Mouse (Mus musculus) CH12.LX (cell line): ENCODE results near the gene Daam1. TPM values are rescaled to one million over a fixed set of nuclear protein-coding genes. Genes with fewer than 3 reads are reported as not detected.

ENCODE experiments used
- DNase-seq: peaks from one replicate; pipeline ENCODE4 v3.0.0-alpha.2; 2013; ENCODE audit errors: extremely low read depth
- H3K27ac ChIP-seq: 2 replicates; pipeline ENCODE4 v1.5.1; 2012; ENCODE audit warnings: low read depth, mild to moderate bottlenecking, control low read depth, moderate library complexity; ENCODE audit not compliant: insufficient read depth
- H3K27me3 ChIP-seq: replicated peaks from 2 replicates; pipeline ENCODE3; 2012; ENCODE audit warnings: inconsistent platforms
- H3K36me3 ChIP-seq, 2 experiments: replicated peaks in 1 of 2; 2 replicates each; pipeline versions ENCODE3 to v1.6.1; 2012; ENCODE audit warnings: inconsistent platforms in 1 of 2, low read length in 1 of 2, mild to moderate bottlenecking in 1 of 2, mixed read lengths in 1 of 2, moderate library complexity in 1 of 2; ENCODE audit not compliant: control insufficient read depth in 1 of 2, insufficient read depth in 1 of 2
- H3K4me1 ChIP-seq, 2 experiments: 2 replicates each; pipeline ENCODE4 v1.6.1; 2012; ENCODE audit warnings: inconsistent platforms in 1 of 2, moderate library complexity in 1 of 2; ENCODE audit not compliant: insufficient read depth in 2 of 2, control insufficient read depth in 1 of 2
- H3K4me2 ChIP-seq: 2 replicates; pipeline ENCODE4 v1.6.1; 2012; ENCODE audit warnings: low read depth, mild to moderate bottlenecking, control low read depth; ENCODE audit not compliant: poor library complexity, insufficient read depth, severe bottlenecking
- H3K4me3 ChIP-seq, 3 experiments: fragments of 150-350 bp in 1 of 3; sonication (generic) in 1 of 3; replicated peaks in 1 of 3; 2 replicates each; pipeline versions ENCODE3 to v1.5.1; 2011 to 2012; ENCODE audit warnings: low read depth in 2 of 3, low read length in 2 of 3, mild to moderate bottlenecking in 2 of 3, moderate library complexity in 2 of 3, control low read depth in 1 of 3, improper control_type of control experiment in 1 of 3, inconsistent platforms in 1 of 3, mixed read lengths in 1 of 3; ENCODE audit not compliant: poor library complexity in 1 of 3
- H3K79me2 ChIP-seq: replicated peaks from 2 replicates; pipeline ENCODE4 v1.6.1; 2012; ENCODE audit warnings: mild to moderate bottlenecking, moderate library complexity; ENCODE audit not compliant: control insufficient read depth, poor library complexity, insufficient read depth, severe bottlenecking; ENCODE audit errors: extremely low read depth
- H3K9ac ChIP-seq: 2 replicates; pipeline ENCODE4 v1.6.1; 2012; ENCODE audit warnings: low read depth, mild to moderate bottlenecking, control low read depth, moderate library complexity; ENCODE audit not compliant: insufficient read depth
- H3K9me3 ChIP-seq: replicated peaks from 2 replicates; pipeline ENCODE3; 2012; ENCODE audit warnings: low read length, inconsistent platforms, mixed read lengths
- CTCF ChIP-seq, 2 experiments: IDR thresholded peaks in 1 of 2; conservative IDR thresholded peaks in 1 of 2; 2 replicates each; pipeline ENCODE4 v1.5.1; 2011 to 2012; ENCODE audit warnings: low read depth in 2 of 2, low read length in 2 of 2, improper control_type of control experiment in 1 of 2, inconsistent platforms in 1 of 2, mild to moderate bottlenecking in 1 of 2, moderate library complexity in 1 of 2
- E2F4 ChIP-seq: IDR thresholded peaks from 2 replicates; pipeline ENCODE4 v1.6.1; 2011; ENCODE audit warnings: low read depth, low read length, improper control_type of control experiment; ENCODE audit not compliant: insufficient replicate concordance
- EP300 ChIP-seq: IDR thresholded peaks from 2 replicates; pipeline ENCODE4 v1.6.1; 2011; ENCODE audit warnings: low read length, improper control_type of control experiment
- ETS1 ChIP-seq: conservative IDR thresholded peaks from 2 replicates; pipeline ENCODE4 v1.6.1; 2012; ENCODE audit warnings: low read depth, mild to moderate bottlenecking, inconsistent platforms, low read length, improper control_type of control experiment, moderate library complexity
- IRF4 ChIP-seq: IDR thresholded peaks from 2 replicates; pipeline ENCODE4 v1.6.1; 2014; ENCODE audit warnings: low read depth, mild to moderate bottlenecking, inconsistent platforms, low read length, improper control_type of control experiment
- MAFK ChIP-seq: IDR thresholded peaks from 2 replicates; pipeline ENCODE4 v1.6.1; 2011; ENCODE audit warnings: low read length, improper control_type of control experiment; ENCODE audit not compliant: insufficient replicate concordance
- MAX ChIP-seq: IDR thresholded peaks from 2 replicates; pipeline ENCODE4 v1.6.1; 2011; ENCODE audit warnings: low read length, improper control_type of control experiment
- MEF2A ChIP-seq: IDR thresholded peaks from 2 replicates; pipeline ENCODE4 v1.6.1; 2014; ENCODE audit warnings: low read depth, mild to moderate bottlenecking, inconsistent platforms, low read length, improper control_type of control experiment, borderline replicate concordance
- MYC ChIP-seq: IDR thresholded peaks from 2 replicates; pipeline ENCODE4 v1.6.1; 2011; ENCODE audit warnings: low read depth, mild to moderate bottlenecking, improper control_type of control experiment, low read length
- NELFE ChIP-seq: IDR thresholded peaks from 2 replicates; pipeline ENCODE4 v1.6.1; 2011; ENCODE audit warnings: low read depth, low read length, improper control_type of control experiment
- NRF1 ChIP-seq: IDR thresholded peaks from 2 replicates; pipeline ENCODE4 v1.6.1; 2014; ENCODE audit warnings: low read depth, mild to moderate bottlenecking, inconsistent platforms, low read length, improper control_type of control experiment, moderate library complexity
- PAX5 ChIP-seq: IDR thresholded peaks from 2 replicates; pipeline ENCODE4 v1.6.1; 2012; ENCODE audit warnings: low read length, inconsistent platforms, mixed read lengths
- RAD21 ChIP-seq: IDR thresholded peaks from 2 replicates; pipeline ENCODE4 v1.6.1; 2011; ENCODE audit warnings: low read depth, mild to moderate bottlenecking, low read length, improper control_type of control experiment, moderate library complexity
- SMC3 ChIP-seq: IDR thresholded peaks from 2 replicates; pipeline ENCODE4 v1.6.1; 2011; ENCODE audit warnings: low read depth, low read length, improper control_type of control experiment
- TCF12 ChIP-seq: IDR thresholded peaks from 2 replicates; pipeline ENCODE4 v1.6.1; 2014; ENCODE audit warnings: low read depth, mild to moderate bottlenecking, inconsistent platforms, low read length, improper control_type of control experiment
- UBTF ChIP-seq: IDR thresholded peaks from 2 replicates; pipeline ENCODE4 v1.6.1; 2012; ENCODE audit warnings: low read depth, mild to moderate bottlenecking, inconsistent platforms, low read length, improper control_type of control experiment, moderate library complexity
- ZC3H11A ChIP-seq: IDR thresholded peaks from 2 replicates; pipeline ENCODE4 v1.6.1; 2012; ENCODE audit warnings: low read depth, mild to moderate bottlenecking, inconsistent platforms, low read length, improper control_type of control experiment
- ZMIZ1 ChIP-seq: IDR thresholded peaks from 2 replicates; pipeline ENCODE4 v1.6.1; 2012; ENCODE audit warnings: low read depth, mild to moderate bottlenecking, inconsistent platforms, low read length, improper control_type of control experiment
- ZNF384 ChIP-seq: IDR thresholded peaks from 2 replicates; pipeline ENCODE4 v1.6.1; 2012; ENCODE audit warnings: low read depth, low read length, improper control_type of control experiment, inconsistent platforms
- dilution Hi-C: fragments of 300-500 bp; cut with MboI; formaldehyde crosslinking; loops from 2 replicates; pipeline ENCODE4 v1.14.3; 2020; ENCODE audit warnings: low sequenced_read_pairs; ENCODE audit not compliant: extremely low pct_unique_long_range_greater_than_20kb, extremely low pct_ligation_motif_present
- in situ Hi-C: fragments of 300-500 bp; cut with MboI; formaldehyde crosslinking; loops from 3 replicates; pipeline ENCODE4 v1.14.3; 2019; ENCODE audit warnings: low sequenced_read_pairs, low pct_ligation_motif_present, low pct_unique_long_range_greater_than_20kb, mixed read lengths
- polyA plus RNA-seq: library from polyadenylated mRNA; unstranded; fragments of >175 nt; gene quantifications from 2 replicates; pipeline ENCODE4 v1.2.1, GENCODE M21; 2012; ENCODE audit warnings: low read depth; ENCODE audit not compliant: insufficient read length
- total RNA-seq, 2 experiments: library from RNA; depleted of rRNA; stranded (reverse); fragments of 300-350 nt in 1 of 2; fragments of >200 nt in 1 of 2; gene quantifications; 2 replicates each; pipeline ENCODE4 v1.2.3; 2012 to 2014

Gene Daam1
- total and polyA plus RNA-seq, 3 experiments: 10.7 to 27.9 (median 23.6) TPM

GRCm38 (mm10) chr12:71973577-71973976, 142.7 kb downstream of the Daam1 start:
- Histone ChIP-seq H3K27me3 (no peaks in the 10 kb centered on the region), H3K27ac (no peak overlapping the region), H3K4me3 (no peak overlapping the region), H3K9me3 (no peaks in the 10 kb centered on the region), H3K79me2 (no peaks in the 10 kb centered on the region), H3K4me2 (no peak overlapping the region), H3K4me1 (peaks cover 6 to 65% of the 10 kb centered on the region in 2 experiments), H3K9ac (no peak overlapping the region), H3K36me3 (peaks cover 33 to 89% of the 10 kb centered on the region in 2 experiments)
- no peak for DNase-seq
- dilution Hi-C loops: no loop called here
- TF ChIP-seq MAX (no peak), NELFE (no peak), NRF1 (no peak), SMC3 (no peak), MYC (no peak), MAFK (no peak), ZMIZ1 (no peak), MEF2A (no peak), ETS1 (no peak), TCF12 (no peak), EP300 (no peak), RAD21 (no peak), UBTF (no peak), CTCF (conservative IDR thresholded peaks at IDR 0.05 in 1 of 2, IDR thresholded peaks at IDR 0.05 in 1 of 2; ENCODE audit: low read depth in 2 of 2, low read length in 2 of 2) (no peak), ZC3H11A (no peak)
- in situ Hi-C loops: loop anchor here (10.0 kb wide), 1 partner anchor 149 kb away; no protein-coding TSS in a partner anchor

DNA sequence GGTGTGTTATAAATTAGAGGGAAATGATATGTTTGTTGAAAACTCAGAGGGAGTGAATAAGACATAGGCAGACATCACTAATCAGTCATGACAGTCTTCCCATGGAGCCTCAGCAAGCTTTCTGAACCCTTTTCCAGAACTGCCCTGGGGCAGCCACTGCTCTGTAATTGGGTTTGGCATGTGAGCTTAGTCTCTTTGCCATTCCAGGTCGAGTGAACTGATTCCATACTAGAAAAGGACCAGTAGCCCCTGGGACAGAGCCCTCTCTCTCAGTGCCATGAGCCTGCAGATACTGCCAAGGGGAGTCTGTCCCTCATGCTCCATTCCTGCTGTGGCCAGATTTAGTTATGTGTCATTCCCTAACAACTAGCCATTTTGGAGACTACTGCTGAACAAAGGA, 144.7 kb downstream of the Daam1 start:
- Histone ChIP-seq H3K79me2 (no peaks in the 10 kb centered on the region), H3K27me3 (no peaks in the 10 kb centered on the region), H3K27ac (no peak overlapping the region), H3K4me2 (no peak overlapping the region), H3K36me3 (peaks cover 33 to 92% of the 10 kb centered on the region in 2 experiments), H3K4me3 (no peak overlapping the region), H3K9ac (no peak overlapping the region), H3K4me1 (peaks cover 6 to 66% of the 10 kb centered on the region in 2 experiments), H3K9me3 (no peaks in the 10 kb centered on the region)
- no peak for TF ChIP-seq ZNF384
- no peak for TF ChIP-seq E2F4
- no peak for TF ChIP-seq PAX5
- no peak for TF ChIP-seq EP300
- TF ChIP-seq IRF4: no peak
- in situ Hi-C loops (loop anchor here (10.0 kb wide), 1 partner anchor 151 kb away; no protein-coding TSS in a partner anchor), dilution Hi-C loops (no loop called here)
- DNase-seq: no peak
